Mouse (Mus musculus): ENCODE data around the gene Nfya.
"Not testable (repeated sequence)": the region's sequence is repeated elsewhere in the genome, so short reads cannot be mapped to it uniquely, and the experiment has no call there.

Gene Nfya

GRCm38 (mm10) chr17:48401710-48402109 lies 8.0 kb downstream of the Nfya start:
- DNase-seq (ENCODE audit: low read depth, low spot score) = no peak

- no peak for DNase-seq (ENCODE audit: low read depth, low spot score)
Measured at GRCm38 (mm10) chr17:48392616-48393015, 17.1 kb downstream of the Nfya start.

GRCm38 (mm10) chr17:48391446-48391845 lies 18.3 kb downstream of the Nfya start:
- no peak for DNase-seq (ENCODE audit: low read depth, low spot score)

GRCm38 (mm10) chr17:48389442-48389841 lies 20.3 kb downstream of the Nfya start:
- DNase-seq (ENCODE audit: low read depth, low spot score) = no peak

GRCm38 (mm10) chr17:48388666-48389065 lies 21.0 kb downstream of the Nfya start:
- no peak for DNase-seq (ENCODE audit: low read depth, low spot score)

GRCm38 (mm10) chr17:48385786-48386461 lies 23.8 kb downstream of the Nfya start:
- no peak for DNase-seq (ENCODE audit: low read depth, low spot score)

- DNase-seq (ENCODE audit: low read depth, low spot score) = no peak
Measured at GRCm38 (mm10) chr17:48379050-48379449, 30.7 kb downstream of the Nfya start.

GRCm38 (mm10) chr17:48376102-48376501 lies 33.6 kb downstream of the Nfya start:
- no peak for DNase-seq (ENCODE audit: low read depth, low spot score)

- DNase-seq (ENCODE audit: low read depth, low spot score) = no peak
Measured at GRCm38 (mm10) chr17:48372987-48373386, 36.7 kb downstream of the Nfya start.

GRCm38 (mm10) chr17:48371621-48372020 lies 38.1 kb downstream of the Nfya start:
- DNase-seq (ENCODE audit: low read depth, low spot score) = no peak

GRCm38 (mm10) chr17:48366806-48367205 lies 42.9 kb downstream of the Nfya start:
- DNase-seq (ENCODE audit: low read depth, low spot score) = no peak

GRCm38 (mm10) chr17:48365511-48366155 lies 44.1 kb downstream of the Nfya start:
- no peak for DNase-seq (ENCODE audit: low read depth, low spot score)

GRCm38 (mm10) chr17:48363421-48363965 lies 46.2 kb downstream of the Nfya start:
- DNase-seq (ENCODE audit: low read depth, low spot score) = no peak

- DNase-seq (ENCODE audit: low read depth, low spot score) = no peak
Measured at GRCm38 (mm10) chr17:48362966-48363365, 46.7 kb downstream of the Nfya start.

GRCm38 (mm10) chr17:48362346-48362745 lies 47.4 kb downstream of the Nfya start:
- no peak for DNase-seq (ENCODE audit: low read depth, low spot score)

GRCm38 (mm10) chr17:48360462-48360861 lies 49.2 kb downstream of the Nfya start:
- DNase-seq (ENCODE audit: low read depth, low spot score) = no peak

- DNase-seq (ENCODE audit: low read depth, low spot score) = no peak
Measured at GRCm38 (mm10) chr17:48359616-48360015, 50.1 kb downstream of the Nfya start, which contains the start of gene Treml1. Gene Treml1 (plus strand): TSS chr17:48359916.

GRCm38 (mm10) chr17:48357892-48358291 lies 51.8 kb downstream of the Nfya start:
- no peak for DNase-seq (ENCODE audit: low read depth, low spot score)

GRCm38 (mm10) chr17:48355822-48356221 lies 53.9 kb downstream of the Nfya start:
- no peak for DNase-seq (ENCODE audit: low read depth, low spot score)

- DNase-seq (ENCODE audit: low read depth, low spot score) = not testable (repeated sequence)
Measured at GRCm38 (mm10) chr17:48352976-48353375, 56.7 kb downstream of the Nfya start.

- no peak for DNase-seq (ENCODE audit: low read depth, low spot score)
Measured at GRCm38 (mm10) chr17:48350681-48351193, 59.0 kb downstream of the Nfya start.

- no peak for DNase-seq (ENCODE audit: low read depth, low spot score)
Measured at GRCm38 (mm10) chr17:48347287-48347686, 62.4 kb downstream of the Nfya start.

GRCm38 (mm10) chr17:48346834-48347233 lies 62.9 kb downstream of the Nfya start:
- DNase-seq (ENCODE audit: low read depth, low spot score) = no peak
